Mouse (Mus musculus) ovary, postnatal 10 days (tissue): Measurements from ENCODE around the gene Oas1g.
"Not testable (repeated sequence)": the region's sequence is repeated elsewhere in the genome, so short reads cannot be mapped to it uniquely, and the experiment has no call there.

Source experiments
- DNase-seq: peaks from one replicate; pipeline ENCODE4 v3.0.0; 2022; ENCODE audit warnings: low spot score

The Oas1g gene

GRCm38 (mm10) chr5:120890026-120890425 is 2.6 kb upstream of the Oas1g start:
- DNase-seq = no peak

GRCm38 (mm10) chr5:120888294-120888815 is 942 bp upstream of the Oas1g start:
- not testable (repeated sequence) for DNase-seq

- no peak for DNase-seq
Measured at GRCm38 (mm10) chr5:120887831-120888230, 418 bp upstream of the Oas1g start.

GRCm38 (mm10) chr5:120881681-120882080 is 5.7 kb downstream of the Oas1g start:
- not testable (repeated sequence) for DNase-seq

GRCm38 (mm10) chr5:120878803-120879202 is 8.6 kb downstream of the Oas1g start:
- DNase-seq = not testable (repeated sequence)

- DNase-seq = not testable (repeated sequence)
Measured at GRCm38 (mm10) chr5:120877407-120877806, 10.0 kb downstream of the Oas1g start.

- DNase-seq = not testable (repeated sequence)
Measured at GRCm38 (mm10) chr5:120876839-120877238, 10.6 kb downstream of the Oas1g start.

- DNase-seq = no peak
Measured at GRCm38 (mm10) chr5:120871469-120871868, 15.9 kb downstream of the Oas1g start.

- DNase-seq = no peak
Measured at GRCm38 (mm10) chr5:120870782-120871181, 16.6 kb downstream of the Oas1g start.

GRCm38 (mm10) chr5:120870081-120870480 is 17.3 kb downstream of the Oas1g start:
- DNase-seq = no peak

GRCm38 (mm10) chr5:120869436-120870015 is 17.9 kb downstream of the Oas1g start:
- DNase-seq = no peak

- no peak for DNase-seq
Measured at GRCm38 (mm10) chr5:120865336-120865860, 22.0 kb downstream of the Oas1g start.

GRCm38 (mm10) chr5:120861121-120861520 is 26.3 kb downstream of the Oas1g start, which contains the start of gene Oas1h:
Gene Oas1h (plus strand): TSS chr5:120861421.
- DNase-seq = no peak

GRCm38 (mm10) chr5:120859241-120859640 is 28.2 kb downstream of the Oas1g start:
- DNase-seq = no peak

GRCm38 (mm10) chr5:120849601-120850136 is 37.7 kb downstream of the Oas1g start:
- no peak for DNase-seq

- no peak for DNase-seq
Measured at GRCm38 (mm10) chr5:120847067-120847466, 40.3 kb downstream of the Oas1g start, which contains the start of gene Oas1f. Gene Oas1f (plus strand): TSS chr5:120847367.

GRCm38 (mm10) chr5:120844713-120845112 is 42.7 kb downstream of the Oas1g start:
- DNase-seq = no peak

GRCm38 (mm10) chr5:120836731-120837585 is 50.5 kb downstream of the Oas1g start:
- DNase-seq = no peak

GRCm38 (mm10) chr5:120833335-120834280 is 53.8 kb downstream of the Oas1g start:
- DNase-seq = no peak

GRCm38 (mm10) chr5:120831031-120831430 is 56.4 kb downstream of the Oas1g start:
- no peak for DNase-seq
